Mouse (Mus musculus): ENCODE results near the gene Itgb1.

- no peak for TF ChIP-seq CTCF (IDR thresholded peaks at IDR 0.05; ENCODE audit: borderline replicate concordance, extremely low read depth, insufficient read depth, insufficient read length)
- no peak for TF ChIP-seq POLR2A (IDR thresholded peaks at IDR 0.05; ENCODE audit: borderline replicate concordance, extremely low read depth, insufficient read depth, insufficient read length, poor library complexity, severe bottlenecking)
These were observed 4.6 kb downstream of the Itgb1 start for GRCm38 (mm10) chr8:128690056-128690455.
